Comparison of ENCODE assay signal across 20 mouse cellular contexts in genomic region chr1:39389338-39389737, GRCm38 (mm10).
"Had no signal": no experiment of that assay in that cellular context is flagged by ENCODE, and none has a peak within 500 bp of the region (broad histone marks: within the 10 kb centered on the region; RNA-seq: fewer than 3 reads in every experiment).

No protein-coding gene starts in this region.

- DNase-seq: kidney, adult 11 months; kidney, adult 8-10 months; kidney, postnatal 10 days; kidney, postnatal 36 days; lung, embryonic 14.5 days; midbrain, embryonic 14.5 days; right cerebral cortex, postnatal 25 days; spleen, adult 18-20 months; thymus, postnatal 25 days had no signal

- H3K4me3 ChIP-seq: intestine, embryonic 15.5 days; kidney, embryonic 15.5 days; limb, embryonic 10.5 days; limb, embryonic 13.5 days; megakaryocyte, embryonic 14.5 days; neural tube, embryonic 12.5 days; neural tube, embryonic 15.5 days; stomach, embryonic 15.5 days had no signal

- H3K9me3 ChIP-seq: intestine, embryonic 15.5 days; kidney, embryonic 15.5 days; limb, embryonic 10.5 days; limb, embryonic 13.5 days; megakaryocyte, embryonic 14.5 days; neural tube, embryonic 12.5 days; neural tube, embryonic 15.5 days; stomach, embryonic 15.5 days had no signal

- H3K9ac ChIP-seq: intestine, embryonic 15.5 days; kidney, embryonic 15.5 days; limb, embryonic 13.5 days; lung, embryonic 14.5 days; neural tube, embryonic 12.5 days; neural tube, embryonic 15.5 days; stomach, embryonic 15.5 days had no signal

- ATAC-seq: intestine, embryonic 15.5 days; lung, postnatal 0 days had no signal

- H3K27me3 ChIP-seq: intestine, embryonic 15.5 days; kidney, embryonic 15.5 days; limb, embryonic 13.5 days; neural tube, embryonic 12.5 days; neural tube, embryonic 15.5 days; stomach, embryonic 15.5 days had no signal

- H3K4me1 ChIP-seq: intestine, embryonic 15.5 days; kidney, embryonic 15.5 days; limb, embryonic 10.5 days; neural tube, embryonic 12.5 days; neural tube, embryonic 15.5 days; stomach, embryonic 15.5 days had no signal

- H3K4me2 ChIP-seq: intestine, embryonic 15.5 days; kidney, embryonic 15.5 days; limb, embryonic 13.5 days; lung, embryonic 14.5 days; midbrain, embryonic 11.5 days; neural tube, embryonic 12.5 days; neural tube, embryonic 15.5 days; stomach, embryonic 15.5 days had no signal

- H3K27ac ChIP-seq: intestine, embryonic 15.5 days; kidney, embryonic 15.5 days; limb, embryonic 10.5 days; limb, embryonic 13.5 days; macrophage; neural tube, embryonic 12.5 days; neural tube, embryonic 15.5 days; stomach, embryonic 15.5 days had no signal

- H3K36me3 ChIP-seq: intestine, embryonic 15.5 days; limb, embryonic 10.5 days; limb, embryonic 13.5 days; neural tube, embryonic 12.5 days; stomach, embryonic 15.5 days had no signal
